Mouse (Mus musculus) hindbrain, embryonic 16.5 days (tissue): ENCODE data around the gene Hck. TPM values are rescaled to one million over a fixed set of nuclear protein-coding genes. Genes with fewer than 3 reads are reported as not detected.

Experiments
- ATAC-seq: fragments of 200-750 bp; cut with Nextera tagmentation; 2 replicates; pipeline ENCODE4 v1.8.0; 2017; ENCODE audit warnings: moderate TSS enrichment, moderate library complexity
- H3K27ac ChIP-seq: fragments of 300-500 bp; sonication (generic); 2 replicates; pipeline ENCODE4 v1.5.1; 2014; ENCODE audit warnings: low read depth, mild to moderate bottlenecking, control low read depth, low read length, moderate library complexity
- H3K27me3 ChIP-seq: fragments of 300-500 bp; sonication (generic); replicated peaks from 2 replicates; pipeline ENCODE4 v1.6.1; 2014; ENCODE audit warnings: low read length; ENCODE audit not compliant: control insufficient read depth, insufficient read depth
- H3K36me3 ChIP-seq: fragments of 300-500 bp; sonication (generic); 2 replicates; pipeline ENCODE4 v1.6.1; 2014; ENCODE audit warnings: mild to moderate bottlenecking, low read length, moderate library complexity, mixed read lengths; ENCODE audit not compliant: control insufficient read depth, insufficient read depth
- H3K4me1 ChIP-seq: fragments of 300-500 bp; sonication (generic); 2 replicates; pipeline ENCODE4 v1.6.1; 2014; ENCODE audit warnings: low read depth, low read length; ENCODE audit not compliant: control insufficient read depth, insufficient read depth
- H3K4me2 ChIP-seq: fragments of 300-500 bp; sonication (generic); 2 replicates; pipeline ENCODE4 v1.6.1; 2014; ENCODE audit warnings: mild to moderate bottlenecking, low read length, control low read depth, moderate library complexity
- H3K4me3 ChIP-seq: fragments of 300-500 bp; sonication (generic); 2 replicates; pipeline ENCODE4 v1.5.1; 2014; ENCODE audit warnings: mild to moderate bottlenecking, low read length, control low read depth, moderate library complexity
- H3K9ac ChIP-seq: fragments of 300-500 bp; sonication (generic); 2 replicates; pipeline ENCODE4 v1.6.1; 2014; ENCODE audit warnings: low read depth, mild to moderate bottlenecking, control low read depth, low read length, moderate library complexity
- H3K9me3 ChIP-seq: fragments of 300-500 bp; sonication (generic); 2 replicates; pipeline ENCODE4 v1.6.1; 2014; ENCODE audit warnings: mild to moderate bottlenecking, low read length, moderate library complexity; ENCODE audit not compliant: control insufficient read depth
- WGBS: fragments of 180-500 bp; shearing (Covaris S2); extraction: QIAGEN DNeasy Blood & Tissue Kit; methylation state at CpG from one replicate; pipeline ENCODE4 v1.1.7; 2014; 5-methylcytosine and 5-hydroxymethylcytosine counted together
- polyA plus RNA-seq: library from polyadenylated mRNA; unstranded; fragments of >200 nt; fragmentation: Nextera tagmentation; extraction: Ambion mirVana; gene quantifications from 2 replicates; pipeline ENCODE4 v1.2.1, GENCODE M21; 2015

The Hck gene
- polyA plus RNA-seq, 1 experiment from 2014 or later, result 5.3 TPM

GRCm38 (mm10) chr2:153175995-153176570 lies 67.8 kb downstream of the Hck start:
- H3K9me3 ChIP-seq, result peaks cover 3% of the 10 kb centered on the region; the same call in 1 of the 2 replicates
- H3K4me1 ChIP-seq, result no peaks in the 10 kb centered on the region; the same call in 1 of the 2 replicates
- ATAC-seq, result no peak
- H3K27ac ChIP-seq, result no peak overlapping the region
- 75% methylated on average over 8 of the region's 8 CpGs for WGBS
- no peak overlapping the region for H3K9ac ChIP-seq
- H3K4me2 ChIP-seq, result no peak overlapping the region
- peaks cover 3% of the 10 kb centered on the region; the same call in 1 of the 2 replicates for H3K36me3 ChIP-seq
- no peaks in the 10 kb centered on the region for H3K27me3 ChIP-seq
- no peak overlapping the region for H3K4me3 ChIP-seq

- Histone ChIP-seq H3K9ac (no peak overlapping the region), H3K4me1 (no peaks in the 10 kb centered on the region; the same call in 1 of the 2 replicates), H3K27me3 (no peaks in the 10 kb centered on the region), H3K4me3 (no peak overlapping the region), H3K36me3 (peaks cover 3% of the 10 kb centered on the region; the same call in 1 of the 2 replicates), H3K4me2 (no peak overlapping the region), H3K27ac (no peak overlapping the region), H3K9me3 (peaks cover 3% of the 10 kb centered on the region; the same call in 1 of the 2 replicates)
- ATAC-seq, result no peak
- WGBS, result 90% methylated on average over 3 of the region's 3 CpGs
Observed at GRCm38 (mm10) chr2:153177188-153177587, 68.9 kb downstream of the Hck start.

- Histone ChIP-seq H3K27me3 (no peaks in the 10 kb centered on the region), H3K27ac (no peak overlapping the region), H3K9ac (no peak overlapping the region), H3K4me2 (no peak overlapping the region), H3K36me3 (peaks cover 10% of the 10 kb centered on the region), H3K4me1 (no peaks in the 10 kb centered on the region; the same call in 1 of the 2 replicates), H3K9me3 (peaks cover 2% of the 10 kb centered on the region; the same call in 1 of the 2 replicates), H3K4me3 (no peak overlapping the region)
- no peak for ATAC-seq
- WGBS, result 86% methylated on average over 10 of the region's 10 CpGs
Observed at GRCm38 (mm10) chr2:153179126-153179860, 71.0 kb downstream of the Hck start.

GRCm38 (mm10) chr2:153179961-153180360 lies 71.7 kb downstream of the Hck start:
- Histone ChIP-seq H3K27me3 (no peaks in the 10 kb centered on the region), H3K4me1 (no peaks in the 10 kb centered on the region; the same call in 1 of the 2 replicates), H3K36me3 (peaks cover 16% of the 10 kb centered on the region), H3K4me2 (no peak overlapping the region), H3K27ac (no peak overlapping the region), H3K4me3 (no peak overlapping the region), H3K9ac (no peak overlapping the region), H3K9me3 (no peaks in the 10 kb centered on the region)
- 82% methylated on average over 3 of the region's 3 CpGs for WGBS
- ATAC-seq, result no peak

GRCm38 (mm10) chr2:153186176-153186591 lies 77.9 kb downstream of the Hck start:
- Histone ChIP-seq H3K4me2 (no peak overlapping the region), H3K9me3 (no peaks in the 10 kb centered on the region), H3K27ac (no peak overlapping the region), H3K36me3 (peaks cover 44% of the 10 kb centered on the region), H3K4me3 (no peak overlapping the region), H3K4me1 (no peaks in the 10 kb centered on the region), H3K9ac (no peak overlapping the region), H3K27me3 (no peaks in the 10 kb centered on the region)
- WGBS, result 66% methylated on average over 2 of the region's 2 CpGs
- ATAC-seq, result 0 out of 2 replicates have a peak, but pooled peaks have one; percentile 40

GRCm38 (mm10) chr2:153187848-153188247 lies 79.6 kb downstream of the Hck start:
- WGBS, result 89% methylated on average over 2 of the region's 2 CpGs
- Histone ChIP-seq H3K36me3 (peaks cover 54% of the 10 kb centered on the region), H3K4me2 (no peak overlapping the region), H3K9me3 (no peaks in the 10 kb centered on the region), H3K4me3 (no peak overlapping the region), H3K4me1 (no peaks in the 10 kb centered on the region), H3K9ac (no peak overlapping the region), H3K27ac (no peak overlapping the region), H3K27me3 (no peaks in the 10 kb centered on the region)
- no peak for ATAC-seq

- peaks cover 53% of the 10 kb centered on the region for H3K36me3 ChIP-seq
- H3K4me1 ChIP-seq, result no peaks in the 10 kb centered on the region
- WGBS, result 83% methylated on average over 2 of the region's 2 CpGs
- H3K4me3 ChIP-seq, result no peak overlapping the region
- no peak overlapping the region for H3K9ac ChIP-seq
- no peak for ATAC-seq
- no peaks in the 10 kb centered on the region for H3K9me3 ChIP-seq
- no peaks in the 10 kb centered on the region for H3K27me3 ChIP-seq
- no peak overlapping the region for H3K4me2 ChIP-seq
- no peak overlapping the region for H3K27ac ChIP-seq
Observed at GRCm38 (mm10) chr2:153191242-153191641, 83.0 kb downstream of the Hck start.

GRCm38 (mm10) chr2:153194255-153194654 lies 86.0 kb downstream of the Hck start:
- no peak for ATAC-seq
- H3K9ac ChIP-seq, result no peak overlapping the region
- H3K27ac ChIP-seq, result no peak overlapping the region
- H3K4me2 ChIP-seq, result no peak overlapping the region
- no peaks in the 10 kb centered on the region for H3K27me3 ChIP-seq
- H3K4me1 ChIP-seq, result no peaks in the 10 kb centered on the region
- H3K9me3 ChIP-seq, result no peaks in the 10 kb centered on the region
- 93% methylated on average over 3 of the region's 3 CpGs for WGBS
- H3K4me3 ChIP-seq, result no peak overlapping the region
- peaks cover 49% of the 10 kb centered on the region for H3K36me3 ChIP-seq

GRCm38 (mm10) chr2:153198485-153198884 lies 90.2 kb downstream of the Hck start:
- Histone ChIP-seq H3K9ac (no peak overlapping the region), H3K9me3 (no peaks in the 10 kb centered on the region), H3K4me1 (no peaks in the 10 kb centered on the region), H3K27me3 (no peaks in the 10 kb centered on the region), H3K36me3 (peaks cover 45% of the 10 kb centered on the region), H3K4me3 (no peak overlapping the region), H3K27ac (no peak overlapping the region), H3K4me2 (no peak overlapping the region)
- ATAC-seq, result no peak
- 83% methylated on average over 5 of the region's 5 CpGs for WGBS
